Mouse (Mus musculus): ENCODE measurements around the gene Defa17. TPM values are rescaled to one million over a fixed set of nuclear protein-coding genes. Genes with fewer than 3 reads are reported as not detected.
"Not testable (repeated sequence)": the region's sequence is repeated elsewhere in the genome, so short reads cannot be mapped to it uniquely, and the experiment has no call there.

The Defa17 gene
- polyA plus RNA-seq (2011; ENCODE audit: insufficient read length, low read depth, missing spikeins) = not detected in 2 replicates

- H3K27ac ChIP-seq (ENCODE audit: insufficient read depth, low read length); H3K4me3 ChIP-seq (ENCODE audit: insufficient read depth, low read length); H3K4me1 ChIP-seq (ENCODE audit: control insufficient read depth, insufficient read depth, low read length): not testable (repeated sequence)
Observed at GRCm38 (mm10) chr8:21655480-21655879, at the start of gene Defa17. Gene Defa17 (plus strand): TSS chr8:21655780.

GRCm38 (mm10) chr8:21617883-21618282, 37.7 kb upstream of the Defa17 start, which contains the start of gene Defa26:
Gene Defa26 (plus strand): TSS chr8:21618183.
- not testable (repeated sequence) for H3K4me3 ChIP-seq (ENCODE audit: insufficient read depth, low read length); H3K4me1 ChIP-seq (ENCODE audit: control insufficient read depth, insufficient read depth, low read length); H3K27ac ChIP-seq (ENCODE audit: insufficient read depth, low read length)

GRCm38 (mm10) chr8:21665497-21665896, 9.9 kb downstream of the Defa17 start, which contains the start of gene Defa34:
Gene Defa34 (plus strand): TSS chr8:21665797.
- H3K4me1 ChIP-seq (ENCODE audit: control insufficient read depth, insufficient read depth, low read length); H3K27ac ChIP-seq (ENCODE audit: insufficient read depth, low read length); H3K4me3 ChIP-seq (ENCODE audit: insufficient read depth, low read length): not testable (repeated sequence)

- not testable (repeated sequence) for H3K27ac ChIP-seq (ENCODE audit: insufficient read depth, low read length); H3K4me1 ChIP-seq (ENCODE audit: control insufficient read depth, insufficient read depth, low read length); H3K4me3 ChIP-seq (ENCODE audit: insufficient read depth, low read length)
Observed at GRCm38 (mm10) chr8:21703545-21703944, 48.0 kb downstream of the Defa17 start, which contains the start of gene AY761184. Gene AY761184 (minus strand): TSS chr8:21703645.

Other genes with a start within 250 kb of the Defa17 start
- gene Defa36, start 228.4 kb upstream of the Defa17 start, polyA plus RNA-seq (2011; ENCODE audit: insufficient read length, low read depth, missing spikeins) = not detected in 2 replicates
- gene Gm7849, start 199.2 kb upstream of the Defa17 start, polyA plus RNA-seq (2011; ENCODE audit: insufficient read length, low read depth, missing spikeins) = not detected in 2 replicates
- gene Defa20, start 146.5 kb upstream of the Defa17 start, polyA plus RNA-seq (2011; ENCODE audit: insufficient read length, low read depth, missing spikeins) = not detected in 2 replicates
- gene Defa32, start 126.7 kb upstream of the Defa17 start, polyA plus RNA-seq (2011; ENCODE audit: insufficient read length, low read depth, missing spikeins) = not detected in 2 replicates
- gene Defa37, start 90.4 kb upstream of the Defa17 start, polyA plus RNA-seq (2011; ENCODE audit: insufficient read length, low read depth, missing spikeins) = not detected in 2 replicates
- not detected in 2 replicates for gene Defa28, start 72.8 kb upstream of the Defa17 start, polyA plus RNA-seq (2011; ENCODE audit: insufficient read length, low read depth, missing spikeins)
- not detected in 2 replicates for gene Gm7861, start 61.3 kb upstream of the Defa17 start, polyA plus RNA-seq (2011; ENCODE audit: insufficient read length, low read depth, missing spikeins)
- not detected in 2 replicates for gene Defa26, start 37.6 kb upstream of the Defa17 start, polyA plus RNA-seq (2011; ENCODE audit: insufficient read length, low read depth, missing spikeins)
- not detected in 2 replicates for gene Defa34, start 10.0 kb downstream of the Defa17 start, polyA plus RNA-seq (2011; ENCODE audit: insufficient read length, low read depth, missing spikeins)
- gene AY761184, start 47.9 kb downstream of the Defa17 start, polyA plus RNA-seq (2011; ENCODE audit: insufficient read length, low read depth, missing spikeins) = not detected in 2 replicates
- gene Defa24, start 78.7 kb downstream of the Defa17 start, polyA plus RNA-seq (2011; ENCODE audit: insufficient read length, low read depth, missing spikeins) = not detected in 2 replicates
- gene Defb50, start 167.8 kb downstream of the Defa17 start, polyA plus RNA-seq (2011; ENCODE audit: insufficient read length, low read depth, missing spikeins) = not detected in 2 replicates
- not detected in 2 replicates for gene Defb2, start 184.1 kb downstream of the Defa17 start, polyA plus RNA-seq (2011; ENCODE audit: insufficient read length, low read depth, missing spikeins)
- not detected in 2 replicates for gene Defb10, start 203.1 kb downstream of the Defa17 start, polyA plus RNA-seq (2011; ENCODE audit: insufficient read length, low read depth, missing spikeins)
- not detected in 2 replicates for gene Defb9, start 229.6 kb downstream of the Defa17 start, polyA plus RNA-seq (2011; ENCODE audit: insufficient read length, low read depth, missing spikeins)